ENCODE assay signal across 8 mouse cellular contexts in the genomic region with DNA sequence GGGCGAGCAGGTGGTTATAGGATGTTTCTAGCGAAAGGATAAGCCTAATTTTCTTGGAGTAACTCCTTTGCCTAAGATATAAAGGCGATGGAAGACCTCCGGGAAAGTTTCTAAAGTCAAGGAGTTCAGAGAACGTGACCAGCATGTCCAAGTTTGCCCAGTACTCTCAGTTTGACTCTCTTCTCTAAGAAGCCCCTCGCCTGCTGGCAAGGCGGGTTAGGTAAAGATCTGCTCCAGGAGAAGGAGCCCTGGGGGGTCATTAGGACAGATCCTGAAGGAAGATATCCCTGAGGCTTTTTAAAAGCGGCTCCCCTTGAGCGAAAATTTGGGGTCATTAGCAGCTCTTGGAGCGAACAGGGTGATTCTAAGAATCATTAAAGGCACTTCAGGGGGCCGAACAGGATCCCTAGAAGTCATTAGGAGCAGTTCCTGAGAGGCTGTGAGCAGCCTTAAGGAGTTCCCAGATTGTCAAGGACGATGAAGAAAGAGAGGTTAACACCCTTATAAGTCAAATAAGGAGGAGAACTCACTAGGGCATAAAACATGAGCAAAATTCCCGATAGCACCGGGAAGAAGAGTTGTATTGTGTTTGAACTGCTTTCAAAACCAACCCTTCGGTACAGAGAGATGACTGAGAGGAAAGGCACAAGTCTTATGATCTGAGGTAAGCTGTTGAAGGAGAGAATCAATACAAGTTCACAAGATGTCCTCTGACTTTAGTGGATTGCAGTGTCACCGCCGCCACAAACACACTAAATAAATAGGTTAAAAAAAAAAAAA. TPM values are rescaled to one million over a fixed set of nuclear protein-coding genes. Genes with fewer than 3 reads are reported as not detected.
DNase-seq lines count a peak whose midpoint lies in the region; ATAC-seq and TF ChIP-seq lines count a peak whose summit lies in the region.

No protein-coding gene starts in this region.

- no peak for ATAC-seq in heart, embryonic 11.5 days (replicated peaks; ENCODE audit: insufficient number of reproducible peaks, low FRiP score, low TSS enrichment)
- peak; percentile 17; the same call in 1 of the 2 replicates for ATAC-seq in erythroid progenitor cell, adult 5-6 weeks (replicated peaks; ENCODE audit: low FRiP score, poor library complexity, severe bottlenecking)
- no peak for ATAC-seq in liver, embryonic 12.5 days
- no peak for ATAC-seq in stomach, embryonic 16.5 days (ENCODE audit: insufficient read depth, low FRiP score)

- peaks cover 16% of the 10 kb centered on the region for H3K36me3 ChIP-seq in heart, embryonic 11.5 days (ENCODE audit: control insufficient read depth, insufficient read depth, low read length)
- peaks cover 20% of the 10 kb centered on the region for H3K36me3 ChIP-seq in E14TG2a.4 (ENCODE audit: insufficient read depth, low read length)
- H3K36me3 ChIP-seq in liver, embryonic 12.5 days, result peaks cover 19% of the 10 kb centered on the region
- peaks cover 10% of the 10 kb centered on the region; the same call in 1 of the 2 replicates for H3K36me3 ChIP-seq in stomach, embryonic 16.5 days (ENCODE audit: control insufficient read depth, insufficient read depth, low read length)

- H3K27ac ChIP-seq in heart, embryonic 11.5 days (ENCODE audit: low read depth, low read length), result peak overlapping the region; percentile 89
- H3K27ac ChIP-seq in liver, embryonic 12.5 days, result peak overlapping the region; percentile 89
- peak overlapping the region; percentile 90 for H3K27ac ChIP-seq in stomach, embryonic 16.5 days (ENCODE audit: low read length)

- DNase-seq in heart, postnatal 25 days (ENCODE audit: low spot score), result no peak
- no peak for DNase-seq in spleen, postnatal 36 days (ENCODE audit: low spot score in 2 of 2)
- no peak for DNase-seq in gastrocnemius, postnatal 36 days

- peak overlapping the region; percentile 76 for H3K9ac ChIP-seq in heart, embryonic 11.5 days (ENCODE audit: low read depth, low read length)
- peak overlapping the region; percentile 79 for H3K9ac ChIP-seq in liver, embryonic 12.5 days
- H3K9ac ChIP-seq in stomach, embryonic 16.5 days (ENCODE audit: low read length), result peak overlapping the region; percentile 73

- no peak for TF ChIP-seq CTCF in E14TG2a.4 (conservative IDR thresholded peaks at IDR 0.05; ENCODE audit: low read length)

- peak overlapping the region; percentile 86 for H3K4me3 ChIP-seq in heart, embryonic 11.5 days (ENCODE audit: low read depth, low read length)
- peak overlapping the region; percentile 86 for H3K4me3 ChIP-seq in E14TG2a.4 (replicated peaks; ENCODE audit: low read length)
- peak overlapping the region; percentile 75 for H3K4me3 ChIP-seq in liver, embryonic 12.5 days
- H3K4me3 ChIP-seq in stomach, embryonic 16.5 days (replicated peaks; ENCODE audit: low read length), result peak overlapping the region; percentile 88

- intact Hi-C loops in heart, postnatal 25 days (cut with DNase I), result no loop called here
- intact Hi-C loops in gastrocnemius, postnatal 36 days (cut with DNase I), result no loop called here

- H3K4me1 ChIP-seq in heart, embryonic 11.5 days (ENCODE audit: control insufficient read depth, insufficient read depth, low read length), result peaks cover 9% of the 10 kb centered on the region
- H3K4me1 ChIP-seq in E14TG2a.4 (replicated peaks; ENCODE audit: low read depth, low read length), result peaks cover 37% of the 10 kb centered on the region
- peaks cover 16% of the 10 kb centered on the region for H3K4me1 ChIP-seq in liver, embryonic 12.5 days
- peaks cover 10% of the 10 kb centered on the region for H3K4me1 ChIP-seq in stomach, embryonic 16.5 days (ENCODE audit: control insufficient read depth, insufficient read depth, low read length)

- peak overlapping the region; percentile 74 for H3K4me2 ChIP-seq in heart, embryonic 11.5 days
- peak overlapping the region; percentile 90 for H3K4me2 ChIP-seq in liver, embryonic 12.5 days
- peak overlapping the region; percentile 80 for H3K4me2 ChIP-seq in stomach, embryonic 16.5 days (ENCODE audit: low read depth, low read length)

- WGBS in heart, embryonic 11.5 days (ENCODE audit: insufficient replicate concordance), result 14% methylated on average over 17 of the region's 17 CpGs
- 19% methylated on average over 17 of the region's 17 CpGs for WGBS in liver, embryonic 12.5 days (ENCODE audit: insufficient replicate concordance)
- 11% methylated on average over 17 of the region's 17 CpGs for WGBS in stomach, embryonic 16.5 days

- H3K9me3 ChIP-seq in heart, embryonic 11.5 days (replicated peaks; ENCODE audit: control insufficient read depth, low read length), result no peaks in the 10 kb centered on the region
- no peaks in the 10 kb centered on the region for H3K9me3 ChIP-seq in E14TG2a.4 (ENCODE audit: low read length)
- H3K9me3 ChIP-seq in liver, embryonic 12.5 days (replicated peaks), result no peaks in the 10 kb centered on the region
- no peaks in the 10 kb centered on the region for H3K9me3 ChIP-seq in stomach, embryonic 16.5 days (replicated peaks; ENCODE audit: control insufficient read depth, low read length)

- H3K27me3 ChIP-seq in heart, embryonic 11.5 days (ENCODE audit: control insufficient read depth, insufficient read depth, low read length), result no peaks in the 10 kb centered on the region
- H3K27me3 ChIP-seq in E14TG2a.4 (ENCODE audit: insufficient read depth, low read length), result no peaks in the 10 kb centered on the region
- H3K27me3 ChIP-seq in liver, embryonic 12.5 days (replicated peaks), result no peaks in the 10 kb centered on the region
- no peaks in the 10 kb centered on the region for H3K27me3 ChIP-seq in stomach, embryonic 16.5 days (ENCODE audit: control insufficient read depth, insufficient read depth, low read length)

RNA-seq across cellular contexts. Expression of a gene that starts 0.6 kb away (rescaled TPM):
- polyA plus RNA-seq in heart, embryonic 11.5 days (2014; fragmentation: Nextera tagmentation; extraction: Ambion mirVana), result 30.7 and 30.8 TPM in 2 replicates
- total RNA-seq in heart, postnatal 25 days (2021), result 10 to 100 TPM; 26.1 to 28.2 TPM
- total RNA-seq in erythroid progenitor cell, adult 5-6 weeks (2015; ENCODE audit: low replicate concordance), result 18.0 and 24.3 TPM in 2 replicates
- 42.5 and 62.1 TPM in 2 replicates for total RNA-seq in erythroid progenitor cell, adult 5-6 weeks (2017; ENCODE audit: low replicate concordance)
- polyA plus RNA-seq in liver, embryonic 12.5 days (2016; fragmentation: Nextera tagmentation; extraction: Ambion mirVana), result 11.2 and 12.8 TPM in 2 replicates
- 27.1 and 28.6 TPM in 2 replicates for polyA plus RNA-seq in stomach, embryonic 16.5 days (2015; fragmentation: Nextera tagmentation; extraction: Ambion mirVana)
- 10 to 100 TPM; 16.4 to 17.4 TPM for total RNA-seq in gastrocnemius, postnatal 36 days (2021)

RNA-seq across cellular contexts. Expression of a gene that starts 45.8 kb away (rescaled TPM):
- 5.2 and 6.9 TPM in 2 replicates for polyA plus RNA-seq in heart, embryonic 11.5 days (2014; fragmentation: Nextera tagmentation; extraction: Ambion mirVana)
- 10 to 100 TPM; 61.6 to 66.6 TPM for total RNA-seq in heart, postnatal 25 days (2021)
- 5.4 and 10.8 TPM in 2 replicates for total RNA-seq in erythroid progenitor cell, adult 5-6 weeks (2015; ENCODE audit: low replicate concordance)
- total RNA-seq in erythroid progenitor cell, adult 5-6 weeks (2017; ENCODE audit: low replicate concordance), result 7.3 and 9.5 TPM in 2 replicates
- polyA plus RNA-seq in liver, embryonic 12.5 days (2016; fragmentation: Nextera tagmentation; extraction: Ambion mirVana), result 2.0 and 2.9 TPM in 2 replicates
- 5.2 TPM in 2 replicates for polyA plus RNA-seq in stomach, embryonic 16.5 days (2015; fragmentation: Nextera tagmentation; extraction: Ambion mirVana)
- 10 to 100 TPM; 65.8 to 68.8 TPM for total RNA-seq in gastrocnemius, postnatal 36 days (2021)

Comparison
In these comparisons a context has a peak if more than half of its experiments do, and no peak if none do; other contexts are left out.
1. RNA of a gene that starts 45.8 kb away (total RNA-seq): 65.8 to 68.8 TPM in gastrocnemius, postnatal 36 days and 61.6 to 66.6 TPM in heart, postnatal 25 days; 5.4 to 10.8 TPM in erythroid progenitor cell, adult 5-6 weeks; every median in the first group is over 4 times any median in the second.
2. Peak in every context shown above with its lines, with median percentiles within 50 percentile points of each other: H3K27ac ChIP-seq, H3K4me2 ChIP-seq, H3K4me3 ChIP-seq and H3K9ac ChIP-seq.